Mouse (Mus musculus) embryonic facial prominence, embryonic 13.5 days (tissue): ENCODE results near the gene Sh3bp4. TPM values are rescaled to one million over a fixed set of nuclear protein-coding genes. Genes with fewer than 3 reads are reported as not detected.

Source experiments
- ATAC-seq: fragments of 200-750 bp; cut with Nextera tagmentation; 2 replicates; pipeline ENCODE4 v1.8.0; 2017; ENCODE audit warnings: low read depth; ENCODE audit not compliant: insufficient number of reproducible peaks, insufficient read depth, low FRiP score, low TSS enrichment
- H3K27ac ChIP-seq: fragments of 300-500 bp; sonication (generic); 2 replicates; pipeline ENCODE4 v1.5.1; 2015; ENCODE audit warnings: moderate library complexity, mild to moderate bottlenecking, inconsistent platforms
- H3K27me3 ChIP-seq: fragments of 300-500 bp; sonication (generic); 2 replicates; pipeline ENCODE4 v1.6.1; 2015; ENCODE audit warnings: mild to moderate bottlenecking, inconsistent platforms
- H3K36me3 ChIP-seq: fragments of 300-500 bp; sonication (generic); 2 replicates; pipeline ENCODE4 v1.6.1; 2015; ENCODE audit warnings: mild to moderate bottlenecking, inconsistent platforms
- H3K4me1 ChIP-seq: fragments of 300-500 bp; sonication (generic); 2 replicates; pipeline ENCODE4 v1.6.1; 2015; ENCODE audit warnings: inconsistent platforms
- H3K4me2 ChIP-seq: fragments of 300-500 bp; sonication (generic); 2 replicates; pipeline ENCODE4 v1.6.1; 2015; ENCODE audit warnings: moderate library complexity, mild to moderate bottlenecking, inconsistent platforms
- H3K4me3 ChIP-seq: fragments of 300-500 bp; sonication (generic); 2 replicates; pipeline ENCODE4 v1.5.1; 2015; ENCODE audit warnings: mild to moderate bottlenecking, inconsistent platforms
- H3K9ac ChIP-seq: fragments of 300-500 bp; sonication (generic); 2 replicates; pipeline ENCODE4 v1.6.1; 2015; ENCODE audit warnings: mild to moderate bottlenecking, inconsistent platforms
- H3K9me3 ChIP-seq: fragments of 300-500 bp; sonication (generic); 2 replicates; pipeline ENCODE4 v1.6.1; 2016; ENCODE audit warnings: inconsistent platforms
- WGBS: fragments of 180-500 bp; shearing (Covaris S2); methylation state at CpG from one replicate; pipeline ENCODE4 v1.1.7; 2015; ENCODE audit warnings: mixed read lengths; 5-methylcytosine and 5-hydroxymethylcytosine counted together
- polyA plus RNA-seq: library from polyadenylated mRNA; unstranded; fragments of >200 nt; fragmentation: Nextera tagmentation; extraction: Ambion mirVana; gene quantifications from 2 replicates; pipeline ENCODE4 v1.2.1, GENCODE M21; 2015

Gene Sh3bp4
- polyA plus RNA-seq, 1 experiment from 2014 or later, result 26.1 TPM

GRCm38 (mm10) chr1:89131707-89132106, 61.5 kb downstream of the Sh3bp4 start:
- WGBS, result 86% methylated on average over 8 of the region's 8 CpGs
- no peak for ATAC-seq

GRCm38 (mm10) chr1:89133266-89133665, 63.1 kb downstream of the Sh3bp4 start:
- no peaks in the 10 kb centered on the region for H3K27me3 ChIP-seq
- no peaks in the 10 kb centered on the region for H3K9me3 ChIP-seq
- H3K4me2 ChIP-seq, result no peak overlapping the region
- no peak for ATAC-seq
- H3K4me1 ChIP-seq, result peaks cover 53% of the 10 kb centered on the region
- H3K36me3 ChIP-seq, result peaks cover 16% of the 10 kb centered on the region; the same call in 1 of the 2 replicates
- 71% methylated on average over 4 of the region's 4 CpGs for whole genome bisulfite sequencing
- no peak overlapping the region for H3K27ac ChIP-seq
- H3K9ac ChIP-seq, result no peak overlapping the region
- H3K4me3 ChIP-seq, result no peak overlapping the region

More at GRCm38 (mm10) chr1:89131707-89132106, 61.5 kb downstream of the Sh3bp4 start:
- Histone ChIP-seq H3K4me1 (peaks cover 38% of the 10 kb centered on the region), H3K9ac (no peak overlapping the region), H3K4me2 (no peak overlapping the region), H3K9me3 (peaks cover 4% of the 10 kb centered on the region; the same call in 1 of the 2 replicates), H3K27ac (no peak overlapping the region), H3K27me3 (no peaks in the 10 kb centered on the region), H3K4me3 (no peak overlapping the region), H3K36me3 (peaks cover 12% of the 10 kb centered on the region; the same call in 1 of the 2 replicates)

- no peak for ATAC-seq
- Histone ChIP-seq H3K4me3 (no peak overlapping the region), H3K9me3 (no peaks in the 10 kb centered on the region), H3K27ac (no peak overlapping the region), H3K4me2 (no peak overlapping the region), H3K27me3 (no peaks in the 10 kb centered on the region), H3K9ac (no peak overlapping the region), H3K36me3 (peaks cover 17% of the 10 kb centered on the region), H3K4me1 (peaks cover 58% of the 10 kb centered on the region)
- 88% methylated on average over 4 of the region's 4 CpGs for WGBS
Observed at GRCm38 (mm10) chr1:89133717-89134116, 63.5 kb downstream of the Sh3bp4 start.

GRCm38 (mm10) chr1:89136089-89136811, 66.0 kb downstream of the Sh3bp4 start:
- no peaks in the 10 kb centered on the region for H3K9me3 ChIP-seq
- ATAC-seq, result no peak
- no peak overlapping the region for H3K9ac ChIP-seq
- H3K36me3 ChIP-seq, result peaks cover 27% of the 10 kb centered on the region
- H3K4me2 ChIP-seq, result no peak overlapping the region
- no peak overlapping the region for H3K27ac ChIP-seq
- peaks cover 52% of the 10 kb centered on the region for H3K4me1 ChIP-seq
- H3K27me3 ChIP-seq, result no peaks in the 10 kb centered on the region
- 76% methylated on average over 13 of the region's 13 CpGs for WGBS
- no peak overlapping the region for H3K4me3 ChIP-seq

GRCm38 (mm10) chr1:89137086-89137816, 67.0 kb downstream of the Sh3bp4 start:
- no peak for ATAC-seq
- Histone ChIP-seq H3K9ac (no peak overlapping the region), H3K36me3 (peaks cover 27% of the 10 kb centered on the region), H3K4me3 (no peak overlapping the region), H3K27ac (no peak overlapping the region), H3K27me3 (no peaks in the 10 kb centered on the region), H3K4me2 (no peak overlapping the region), H3K4me1 (peaks cover 51% of the 10 kb centered on the region), H3K9me3 (no peaks in the 10 kb centered on the region)
- WGBS, result 78% methylated on average over 13 of the region's 13 CpGs

- H3K4me2 ChIP-seq, result no peak overlapping the region
- H3K4me1 ChIP-seq, result peaks cover 44% of the 10 kb centered on the region
- H3K9me3 ChIP-seq, result no peaks in the 10 kb centered on the region
- H3K27ac ChIP-seq, result no peak overlapping the region
- H3K9ac ChIP-seq, result no peak overlapping the region
- H3K4me3 ChIP-seq, result no peak overlapping the region
- ATAC-seq, result no peak
- WGBS, result 63% methylated on average over 5 of the region's 5 CpGs
- no peaks in the 10 kb centered on the region for H3K27me3 ChIP-seq
- H3K36me3 ChIP-seq, result peaks cover 31% of the 10 kb centered on the region
Observed at GRCm38 (mm10) chr1:89138316-89138715, 68.1 kb downstream of the Sh3bp4 start.

GRCm38 (mm10) chr1:89140113-89140512, 69.9 kb downstream of the Sh3bp4 start:
- Histone ChIP-seq H3K4me3 (no peak overlapping the region), H3K4me1 (peaks cover 40% of the 10 kb centered on the region), H3K27ac (no peak overlapping the region), H3K36me3 (peaks cover 49% of the 10 kb centered on the region), H3K9me3 (no peaks in the 10 kb centered on the region), H3K4me2 (no peak overlapping the region), H3K27me3 (no peaks in the 10 kb centered on the region), H3K9ac (no peak overlapping the region)
- 85% methylated on average over 9 of the region's 9 CpGs for WGBS
- ATAC-seq, result no peak

- Histone ChIP-seq H3K9ac (no peak overlapping the region), H3K27me3 (no peaks in the 10 kb centered on the region), H3K9me3 (no peaks in the 10 kb centered on the region), H3K4me3 (no peak overlapping the region), H3K4me1 (no peaks in the 10 kb centered on the region), H3K27ac (no peak overlapping the region), H3K4me2 (no peak overlapping the region), H3K36me3 (peaks cover 62% of the 10 kb centered on the region)
- WGBS, result 90% methylated on average over 7 of the region's 7 CpGs
- no peak for ATAC-seq
Observed at GRCm38 (mm10) chr1:89151071-89151470, 80.9 kb downstream of the Sh3bp4 start.

GRCm38 (mm10) chr1:89152576-89152975, 82.4 kb downstream of the Sh3bp4 start:
- no peak for ATAC-seq
- Histone ChIP-seq H3K4me2 (no peak overlapping the region), H3K27me3 (no peaks in the 10 kb centered on the region), H3K36me3 (peaks cover 54% of the 10 kb centered on the region), H3K9ac (no peak overlapping the region), H3K27ac (no peak overlapping the region), H3K9me3 (no peaks in the 10 kb centered on the region), H3K4me1 (no peaks in the 10 kb centered on the region), H3K4me3 (no peak overlapping the region)
- 81% methylated on average over 7 of the region's 7 CpGs for WGBS

GRCm38 (mm10) chr1:89153203-89153602, 83.0 kb downstream of the Sh3bp4 start:
- Histone ChIP-seq H3K4me3 (no peak overlapping the region), H3K9ac (no peak overlapping the region), H3K4me2 (no peak overlapping the region), H3K9me3 (no peaks in the 10 kb centered on the region), H3K4me1 (no peaks in the 10 kb centered on the region), H3K27ac (no peak overlapping the region), H3K36me3 (peaks cover 54% of the 10 kb centered on the region), H3K27me3 (no peaks in the 10 kb centered on the region)
- WGBS, result 86% methylated on average over 6 of the region's 6 CpGs
- ATAC-seq, result no peak

GRCm38 (mm10) chr1:89163483-89163882, 93.3 kb downstream of the Sh3bp4 start:
- Histone ChIP-seq H3K27me3 (no peaks in the 10 kb centered on the region), H3K9me3 (no peaks in the 10 kb centered on the region), H3K4me3 (no peak overlapping the region), H3K27ac (no peak overlapping the region), H3K4me2 (no peak overlapping the region), H3K9ac (no peak overlapping the region), H3K4me1 (peaks cover 16% of the 10 kb centered on the region), H3K36me3 (no peaks in the 10 kb centered on the region)
- ATAC-seq, result no peak
- WGBS, result 92% methylated on average over 6 of the region's 6 CpGs

- H3K27me3 ChIP-seq, result no peaks in the 10 kb centered on the region
- no peaks in the 10 kb centered on the region for H3K36me3 ChIP-seq
- peaks cover 16% of the 10 kb centered on the region for H3K4me1 ChIP-seq
- WGBS, result 70% methylated on average over 5 of the region's 5 CpGs
- no peaks in the 10 kb centered on the region for H3K9me3 ChIP-seq
- no peak for ATAC-seq
- no peak overlapping the region for H3K9ac ChIP-seq
- H3K27ac ChIP-seq, result no peak overlapping the region
- no peak overlapping the region for H3K4me2 ChIP-seq
- no peak overlapping the region for H3K4me3 ChIP-seq
Observed at GRCm38 (mm10) chr1:89164281-89164680, 94.1 kb downstream of the Sh3bp4 start.
